Mouse (Mus musculus) kidney, postnatal 0 days (tissue): ENCODE measurements at regions not wholly inside any gene's neighbourhood (a gene's known extent, or its start where the extent isn't known, plus 50 kb on each side); places are given as distances from the start of the nearest gene placed in this dataset.

Experiments
- ATAC-seq: fragments of 200-750 bp; cut with Nextera tagmentation; replicated peaks from 2 replicates; pipeline ENCODE4 v1.8.0; 2017; ENCODE audit warnings: low read depth, moderate number of reproducible peaks, moderate TSS enrichment, moderate library complexity; ENCODE audit not compliant: low FRiP score
- DNase-seq: peaks from one replicate; pipeline ENCODE4 v3.0.0-alpha.2; 2016; ENCODE audit warnings: low spot score
- H3K27ac ChIP-seq: fragments of 300-500 bp; sonication (generic); 2 replicates; pipeline ENCODE4 v1.5.1; 2014; ENCODE audit warnings: mild to moderate bottlenecking
- H3K27me3 ChIP-seq: fragments of 300-500 bp; sonication (generic); 2 replicates; pipeline ENCODE4 v1.6.1; 2014; ENCODE audit warnings: low read length, mixed read lengths; ENCODE audit not compliant: insufficient read depth
- H3K36me3 ChIP-seq: fragments of 300-500 bp; sonication (generic); 2 replicates; pipeline ENCODE4 v1.6.1; 2014; ENCODE audit warnings: low read length, mixed read lengths; ENCODE audit not compliant: insufficient read depth
- H3K4me1 ChIP-seq: fragments of 300-500 bp; sonication (generic); replicated peaks from 2 replicates; pipeline ENCODE4 v1.6.1; 2014; ENCODE audit warnings: antibody characterized with exemption, low read length, mixed read lengths; ENCODE audit not compliant: insufficient read depth
- H3K4me2 ChIP-seq: fragments of 300-500 bp; sonication (generic); 2 replicates; pipeline ENCODE4 v1.6.1; 2014; ENCODE audit warnings: mild to moderate bottlenecking, low read length, moderate library complexity, mixed read lengths
- H3K4me3 ChIP-seq: fragments of 300-500 bp; sonication (generic); replicated peaks from 2 replicates; pipeline ENCODE4 v1.5.1; 2014; ENCODE audit warnings: low read depth, low read length
- H3K9ac ChIP-seq: fragments of 300-500 bp; sonication (generic); 2 replicates; pipeline ENCODE4 v1.6.1; 2014; ENCODE audit warnings: low read depth, low read length
- H3K9me3 ChIP-seq: fragments of 300-500 bp; sonication (generic); replicated peaks from 2 replicates; pipeline ENCODE4 v1.6.1; 2016; ENCODE audit warnings: low read length, inconsistent platforms, mixed read lengths
- CTCF ChIP-seq: IDR thresholded peaks from 2 replicates; pipeline ENCODE4 v1.5.1; 2016; ENCODE audit warnings: antibody characterized with exemption, low read depth, mild to moderate bottlenecking, moderate library complexity
- WGBS: fragments of 180-500 bp; shearing (Covaris S2); extraction: QIAGEN DNeasy Blood & Tissue Kit; methylation state at CpG from one replicate; pipeline ENCODE4 v1.1.7; 2014; 5-methylcytosine and 5-hydroxymethylcytosine counted together

GRCm38 (mm10) chr11:63396386-63396785 lies 267.6 kb downstream of the Pmp22 start:
- Histone ChIP-seq H3K4me3 (no peak overlapping the region), H3K9ac (no peak overlapping the region), H3K4me1 (no peaks in the 10 kb centered on the region), H3K27ac (no peak overlapping the region), H3K4me2 (no peak overlapping the region), H3K27me3 (no peaks in the 10 kb centered on the region), H3K36me3 (no peaks in the 10 kb centered on the region), H3K9me3 (no peaks in the 10 kb centered on the region)
- ATAC-seq (no peak), DNase-seq (no peak)
- WGBS: 77% methylated on average over 8 of the region's 8 CpGs
- no peak for TF ChIP-seq CTCF

DNA sequence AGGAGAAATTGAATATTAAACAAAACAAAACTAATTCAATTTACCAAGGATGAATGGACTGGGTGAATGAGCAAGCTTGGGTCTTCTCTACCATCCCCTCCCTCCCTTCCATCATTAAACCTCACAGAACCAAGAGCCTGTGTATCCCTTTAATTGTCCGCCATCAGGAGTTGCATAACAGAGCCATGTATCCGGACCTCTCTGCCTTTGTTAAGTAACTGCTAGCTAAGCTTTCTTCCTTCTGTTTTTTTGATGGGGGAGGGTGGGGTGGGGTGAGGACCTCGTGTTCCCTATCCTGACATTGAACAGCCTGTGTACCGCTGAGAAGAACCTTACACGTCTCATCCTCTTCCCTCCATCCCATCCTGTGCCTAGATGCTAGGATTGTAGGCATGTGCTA lies 274.0 kb downstream of the Pmp22 start:
- H3K36me3 ChIP-seq: no peaks in the 10 kb centered on the region
- TF ChIP-seq CTCF: no peak
- no peaks in the 10 kb centered on the region for H3K9me3 ChIP-seq
- no peaks in the 10 kb centered on the region for H3K4me1 ChIP-seq
- H3K9ac ChIP-seq: no peak overlapping the region
- DNase-seq (no peak), ATAC-seq (no peak)
- no peak overlapping the region for H3K4me2 ChIP-seq
- no peak overlapping the region for H3K4me3 ChIP-seq
- H3K27ac ChIP-seq: no peak overlapping the region
- 58% methylated on average over 5 of the region's 5 CpGs for WGBS
- H3K27me3 ChIP-seq: no peaks in the 10 kb centered on the region

- H3K9me3 ChIP-seq: no peaks in the 10 kb centered on the region
- H3K4me3 ChIP-seq: no peak overlapping the region
- ATAC-seq (no peak), DNase-seq (peak; percentile 87)
- H3K9ac ChIP-seq: no peak overlapping the region
- H3K36me3 ChIP-seq: no peaks in the 10 kb centered on the region
- H3K27me3 ChIP-seq: no peaks in the 10 kb centered on the region
- 13% methylated on average over 11 of the region's 11 CpGs for WGBS
- H3K4me1 ChIP-seq: no peaks in the 10 kb centered on the region
- TF ChIP-seq CTCF: peak; percentile 94
- no peak overlapping the region for H3K4me2 ChIP-seq
- no peak overlapping the region for H3K27ac ChIP-seq
Observed at GRCm38 (mm10) chr11:63404719-63405118, 275.9 kb downstream of the Pmp22 start.

DNA sequence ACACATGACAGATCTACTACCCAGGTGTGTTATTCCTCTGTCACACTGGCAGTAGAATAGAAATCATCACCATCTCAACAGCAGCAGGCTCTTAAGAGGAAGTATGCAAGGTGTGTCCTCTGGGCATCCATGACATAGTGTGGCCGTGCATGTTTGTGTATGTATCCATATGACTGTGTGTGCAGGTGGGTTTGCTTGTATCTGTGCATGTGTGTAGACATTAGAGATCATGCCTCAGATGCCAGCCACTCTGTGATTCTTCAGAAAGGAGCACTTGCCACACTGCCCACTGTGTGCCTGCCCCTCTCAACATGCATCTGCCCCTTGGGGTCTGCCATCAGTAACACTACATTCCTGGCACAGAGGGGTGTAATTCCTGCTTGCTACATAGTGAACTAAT lies 280.6 kb downstream of the Pmp22 start:
- no peak overlapping the region for H3K4me3 ChIP-seq
- H3K36me3 ChIP-seq: no peaks in the 10 kb centered on the region
- 0 out of 2 replicates have a peak, but pooled peaks cover 12% of the 10 kb centered on the region for H3K4me1 ChIP-seq
- H3K9me3 ChIP-seq: no peaks in the 10 kb centered on the region
- WGBS: 88% methylated on average over 1 of the region's 1 CpGs
- H3K27ac ChIP-seq: no peak overlapping the region
- ATAC-seq (no peak), DNase-seq (no peak)
- H3K27me3 ChIP-seq: no peaks in the 10 kb centered on the region
- no peak for TF ChIP-seq CTCF
- no peak overlapping the region for H3K4me2 ChIP-seq
- H3K9ac ChIP-seq: no peak overlapping the region

DNA sequence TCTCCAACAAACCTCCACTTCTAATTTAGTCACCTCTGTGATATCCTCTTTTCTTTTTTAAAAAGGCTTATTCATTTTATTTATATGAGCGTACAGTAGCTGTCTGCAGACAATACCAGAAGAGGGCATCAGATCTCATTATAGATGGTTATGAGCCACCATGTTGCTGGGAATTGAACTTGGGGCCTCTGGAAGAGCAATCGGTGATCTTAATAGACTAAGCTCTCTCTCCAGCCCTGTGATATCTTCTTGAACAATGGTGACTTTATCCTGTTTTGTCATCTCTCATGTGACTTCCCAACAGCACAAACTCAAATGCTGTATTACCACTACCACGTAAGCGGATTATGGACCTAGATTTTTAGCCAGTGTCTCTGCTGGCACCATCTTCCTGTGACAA lies 282.1 kb downstream of the Pmp22 start:
- Histone ChIP-seq H3K9ac (no peak overlapping the region), H3K4me1 (0 out of 2 replicates have a peak, but pooled peaks cover 12% of the 10 kb centered on the region), H3K4me2 (no peak overlapping the region), H3K4me3 (no peak overlapping the region), H3K9me3 (no peaks in the 10 kb centered on the region), H3K27me3 (no peaks in the 10 kb centered on the region), H3K36me3 (no peaks in the 10 kb centered on the region), H3K27ac (no peak overlapping the region)
- no peak for TF ChIP-seq CTCF
- ATAC-seq: no peak
- no peak for DNase-seq
- 96% methylated on average over 4 of the region's 4 CpGs for WGBS

GRCm38 (mm10) chr11:63412364-63412991 lies 283.7 kb downstream of the Pmp22 start:
- Histone ChIP-seq H3K9ac (no peak overlapping the region), H3K27me3 (no peaks in the 10 kb centered on the region), H3K9me3 (no peaks in the 10 kb centered on the region), H3K4me1 (0 out of 2 replicates have a peak, but pooled peaks cover 12% of the 10 kb centered on the region), H3K4me3 (peak overlapping the region; percentile 32), H3K27ac (no peak overlapping the region), H3K36me3 (no peaks in the 10 kb centered on the region), H3K4me2 (peak overlapping the region; percentile 64)
- ATAC-seq (no peak), DNase-seq (no peak)
- TF ChIP-seq CTCF: no peak
- WGBS: 17% methylated on average over 18 of the region's 18 CpGs

GRCm38 (mm10) chr11:63413106-63413505 lies 284.3 kb downstream of the Pmp22 start:
- Histone ChIP-seq H3K9me3 (no peaks in the 10 kb centered on the region), H3K4me2 (peak overlapping the region; percentile 64), H3K9ac (no peak overlapping the region), H3K27ac (no peak overlapping the region), H3K4me3 (peak overlapping the region; percentile 32), H3K27me3 (no peaks in the 10 kb centered on the region), H3K36me3 (no peaks in the 10 kb centered on the region), H3K4me1 (0 out of 2 replicates have a peak, but pooled peaks cover 12% of the 10 kb centered on the region)
- DNase-seq (peak; percentile 34), ATAC-seq (no peak)
- no peak for TF ChIP-seq CTCF
- 17% methylated on average over 13 of the region's 13 CpGs for whole genome bisulfite sequencing
